Mouse (Mus musculus) WW6 (cell line): ENCODE measurements around the gene Smr3a.

ENCODE experiments used
- DNase-seq: peaks from one replicate; pipeline ENCODE4 v3.0.0-alpha.2; 2013; ENCODE audit warnings: low read depth, low spot score

Gene Smr3a

GRCm38 (mm10) chr5:88002249-88002648 is at the start of gene Smr3a:
Smr3a (plus strand) TSS chr5:88002549.
- DNase-seq: no peak

GRCm38 (mm10) chr5:87969201-87969600 is 33.1 kb upstream of the Smr3a start, which contains the start of the genes 2310003L06Rik and Gm28434:
2310003L06Rik (plus strand) TSS chr5:87969459.
Gm28434 (plus strand) TSS chr5:87969517.
- no peak for DNase-seq

- no peak for DNase-seq
These were observed 23.2 kb upstream of the Smr3a start, which contains the start of gene Cabs1 for GRCm38 (mm10) chr5:87979139-87979538. Cabs1 (plus strand) TSS chr5:87979439.

GRCm38 (mm10) chr5:87982468-87983214 is 19.7 kb upstream of the Smr3a start:
- DNase-seq: no peak

- DNase-seq: no peak
These were observed 2.9 kb downstream of the Smr3a start for GRCm38 (mm10) chr5:88005241-88005640.
